Mouse (Mus musculus) thymus, adult 2 months (tissue): Measurements from ENCODE around the gene Defa33.
"Not testable (repeated sequence)": the region's sequence is repeated elsewhere in the genome, so short reads cannot be mapped to it uniquely, and the experiment has no call there.

Source experiments
- CTCF ChIP-seq: fragments of 200-500 bp; IDR thresholded peaks from 2 replicates; pipeline ENCODE4 v1.5.1; 2012; ENCODE audit warnings: mild to moderate bottlenecking, control low read depth, low read length, moderate library complexity, borderline replicate concordance; ENCODE audit not compliant: control insufficient read depth, poor library complexity, insufficient read depth; ENCODE audit errors: extremely low read depth
- POLR2A ChIP-seq: fragments of 200-500 bp; IDR thresholded peaks from 2 replicates; pipeline ENCODE4 v1.6.1; 2012; ENCODE audit warnings: mild to moderate bottlenecking, low read length, control low read depth, moderate library complexity; ENCODE audit not compliant: control insufficient read depth, poor library complexity, insufficient read depth; ENCODE audit errors: extremely low read depth

- TF ChIP-seq CTCF, POLR2A: not testable (repeated sequence)
Measured at GRCm38 (mm10) chr8:21391511-21391910, at the start of gene Defa33.
